Mouse (Mus musculus): ENCODE results near the gene Bmp6. TPM values are rescaled to one million over a fixed set of nuclear protein-coding genes. Genes with fewer than 3 reads are reported as not detected.

Gene Bmp6
- total and polyA plus RNA-seq, 2 experiments from 2014 or later, result 2.0 to 19.2 TPM

GRCm38 (mm10) chr13:38347775-38348135, 2.8 kb downstream of the Bmp6 start:
- WGBS, result 57% methylated on average over 5 of the region's 5 CpGs
- peak overlapping the region; percentile 63 for H3K4me3 ChIP-seq (ENCODE audit: low read depth, low read length)
- H3K4me2 ChIP-seq (ENCODE audit: low read depth, low read length), result peak overlapping the region; percentile 73
- no peak overlapping the region for H3K9ac ChIP-seq (replicated peaks; ENCODE audit: low read depth, low read length)
- ATAC-seq (ENCODE audit: insufficient read depth, low read depth) (no peak), DNase-seq (ENCODE audit: low spot score) (no peak)
- no peaks in the 10 kb centered on the region for H3K36me3 ChIP-seq (replicated peaks; ENCODE audit: control insufficient read depth, insufficient read depth, low read length)
- TF ChIP-seq CTCF (IDR thresholded peaks at IDR 0.05; ENCODE audit: low read depth) (no peak), EP300 (IDR thresholded peaks at IDR 0.05; ENCODE audit: low read depth) (no peak)
- H3K27me3 ChIP-seq (ENCODE audit: control insufficient read depth, insufficient read depth, low read length), result peaks cover 46% of the 10 kb centered on the region
- no peak overlapping the region for H3K27ac ChIP-seq (ENCODE audit: low read depth)
- no peaks in the 10 kb centered on the region for H3K9me3 ChIP-seq (replicated peaks; ENCODE audit: control insufficient read depth, low read length)
- H3K4me1 ChIP-seq (ENCODE audit: control insufficient read depth, insufficient read depth), result peaks cover 20% of the 10 kb centered on the region

- DNase-seq (ENCODE audit: low spot score) (no peak), ATAC-seq (ENCODE audit: insufficient read depth, low read depth) (no peak)
- Histone ChIP-seq H3K36me3 (replicated peaks; ENCODE audit: control insufficient read depth, insufficient read depth, low read length) (no peaks in the 10 kb centered on the region), H3K27me3 (ENCODE audit: control insufficient read depth, insufficient read depth, low read length) (peaks cover 44% of the 10 kb centered on the region), H3K4me2 (ENCODE audit: low read depth, low read length) (no peak overlapping the region), H3K4me3 (ENCODE audit: low read depth, low read length) (no peak overlapping the region), H3K9ac (replicated peaks; ENCODE audit: low read depth, low read length) (no peak overlapping the region), H3K4me1 (ENCODE audit: control insufficient read depth, insufficient read depth) (peaks cover 20% of the 10 kb centered on the region), H3K9me3 (replicated peaks; ENCODE audit: control insufficient read depth, low read length) (no peaks in the 10 kb centered on the region), H3K27ac (ENCODE audit: low read depth) (no peak overlapping the region)
- 54% methylated on average over 4 of the region's 4 CpGs for WGBS
- TF ChIP-seq EP300 (IDR thresholded peaks at IDR 0.05; ENCODE audit: low read depth) (no peak), CTCF (IDR thresholded peaks at IDR 0.05; ENCODE audit: low read depth) (no peak)
Measured at GRCm38 (mm10) chr13:38349046-38349445, 4.1 kb downstream of the Bmp6 start.

- H3K4me1 ChIP-seq (ENCODE audit: control insufficient read depth, insufficient read depth), result peaks cover 20% of the 10 kb centered on the region
- ATAC-seq (ENCODE audit: insufficient read depth, low read depth) (no peak), DNase-seq (ENCODE audit: low spot score) (no peak)
- H3K4me2 ChIP-seq (ENCODE audit: low read depth, low read length), result no peak overlapping the region
- H3K36me3 ChIP-seq (replicated peaks; ENCODE audit: control insufficient read depth, insufficient read depth, low read length), result no peaks in the 10 kb centered on the region
- H3K27me3 ChIP-seq (ENCODE audit: control insufficient read depth, insufficient read depth, low read length), result peaks cover 36% of the 10 kb centered on the region
- 44% methylated on average over 5 of the region's 5 CpGs for WGBS
- H3K9me3 ChIP-seq (replicated peaks; ENCODE audit: control insufficient read depth, low read length), result no peaks in the 10 kb centered on the region
- no peak for TF ChIP-seq EP300 (IDR thresholded peaks at IDR 0.05; ENCODE audit: low read depth)
- no peak for TF ChIP-seq CTCF (IDR thresholded peaks at IDR 0.05; ENCODE audit: low read depth)
- H3K27ac ChIP-seq (ENCODE audit: low read depth), result no peak overlapping the region
- no peak overlapping the region for H3K4me3 ChIP-seq (ENCODE audit: low read depth, low read length)
- H3K9ac ChIP-seq (replicated peaks; ENCODE audit: low read depth, low read length), result no peak overlapping the region
Measured at GRCm38 (mm10) chr13:38349818-38350217, 4.9 kb downstream of the Bmp6 start.

- Histone ChIP-seq H3K27me3 (ENCODE audit: control insufficient read depth, insufficient read depth, low read length) (peaks cover 14% of the 10 kb centered on the region), H3K4me3 (ENCODE audit: low read depth, low read length) (no peak overlapping the region), H3K9ac (replicated peaks; ENCODE audit: low read depth, low read length) (no peak overlapping the region), H3K36me3 (replicated peaks; ENCODE audit: control insufficient read depth, insufficient read depth, low read length) (no peaks in the 10 kb centered on the region), H3K9me3 (replicated peaks; ENCODE audit: control insufficient read depth, low read length) (no peaks in the 10 kb centered on the region), H3K4me2 (ENCODE audit: low read depth, low read length) (no peak overlapping the region), H3K4me1 (ENCODE audit: control insufficient read depth, insufficient read depth) (peaks cover 3% of the 10 kb centered on the region; the same call in 1 of the 2 replicates), H3K27ac (ENCODE audit: low read depth) (no peak overlapping the region)
- DNase-seq (ENCODE audit: low spot score) (no peak), ATAC-seq (ENCODE audit: insufficient read depth, low read depth) (no peak)
- TF ChIP-seq CTCF (IDR thresholded peaks at IDR 0.05; ENCODE audit: low read depth) (no peak), EP300 (IDR thresholded peaks at IDR 0.05; ENCODE audit: low read depth) (no peak)
- 33% methylated on average over 5 of the region's 5 CpGs for WGBS
Measured at GRCm38 (mm10) chr13:38351996-38352395, 7.1 kb downstream of the Bmp6 start.

GRCm38 (mm10) chr13:38352986-38353385, 8.1 kb downstream of the Bmp6 start:
- H3K4me3 ChIP-seq (ENCODE audit: low read depth, low read length), result no peak overlapping the region
- peaks cover 5% of the 10 kb centered on the region; the same call in 1 of the 2 replicates for H3K27me3 ChIP-seq (ENCODE audit: control insufficient read depth, insufficient read depth, low read length)
- no peak overlapping the region for H3K9ac ChIP-seq (replicated peaks; ENCODE audit: low read depth, low read length)
- H3K27ac ChIP-seq (ENCODE audit: low read depth), result no peak overlapping the region
- 66% methylated on average over 10 of the region's 10 CpGs for WGBS
- TF ChIP-seq EP300 (IDR thresholded peaks at IDR 0.05; ENCODE audit: low read depth), result no peak
- no peak for TF ChIP-seq CTCF (IDR thresholded peaks at IDR 0.05; ENCODE audit: low read depth)
- no peaks in the 10 kb centered on the region for H3K9me3 ChIP-seq (replicated peaks; ENCODE audit: control insufficient read depth, low read length)
- no peaks in the 10 kb centered on the region; the same call in 1 of the 2 replicates for H3K4me1 ChIP-seq (ENCODE audit: control insufficient read depth, insufficient read depth)
- no peak overlapping the region for H3K4me2 ChIP-seq (ENCODE audit: low read depth, low read length)
- H3K36me3 ChIP-seq (replicated peaks; ENCODE audit: control insufficient read depth, insufficient read depth, low read length), result no peaks in the 10 kb centered on the region
- ATAC-seq (ENCODE audit: insufficient read depth, low read depth) (no peak), DNase-seq (ENCODE audit: low spot score) (no peak)

Data from heart, postnatal 0 days (tissue).